ENCODE assay signal across 8 mouse cellular contexts in the genomic region with DNA sequence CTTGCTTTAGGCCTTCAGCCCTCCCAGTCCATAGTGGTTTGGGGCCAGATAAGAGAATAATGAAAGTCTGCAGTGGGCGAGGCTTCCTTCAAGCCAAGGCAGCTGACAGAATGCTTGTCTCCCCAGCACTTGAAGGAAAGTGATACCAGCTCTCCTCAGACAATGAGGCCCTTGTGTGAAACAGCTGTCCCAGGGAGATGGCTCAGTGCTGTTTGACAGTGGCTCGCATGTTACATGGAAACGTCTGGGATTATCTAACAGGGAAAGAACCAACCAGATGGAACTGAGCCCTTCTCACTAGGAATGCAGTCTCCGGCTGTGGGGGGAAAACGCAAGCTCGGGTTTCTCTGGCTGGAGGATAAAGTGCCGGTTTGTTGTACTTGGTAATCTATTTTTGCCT. TPM values are rescaled to one million over a fixed set of nuclear protein-coding genes. Genes with fewer than 3 reads are reported as not detected.
A peak's percentile ranks its signal among the peaks of the same experiment; 100 is the strongest.
DNase-seq lines count a peak whose midpoint lies in the region; ATAC-seq and TF ChIP-seq lines count a peak whose summit lies in the region.

No protein-coding gene starts in this region.

- peak overlapping the region; percentile 59 for H3K27ac ChIP-seq in lung, embryonic 16.5 days (ENCODE audit: low read length)
- H3K27ac ChIP-seq in forebrain, postnatal 0 days (ENCODE audit: low read depth, low read length) = 0 out of 2 replicates have a peak overlapping the region, but pooled peaks have one; percentile 10
- peak overlapping the region; percentile 84 for H3K27ac ChIP-seq in hindbrain, embryonic 12.5 days
- H3K27ac ChIP-seq in stomach, embryonic 15.5 days = peak overlapping the region; percentile 23
- H3K27ac ChIP-seq in liver, postnatal 0 days (ENCODE audit: low read depth) = no peak overlapping the region

- H3K9ac ChIP-seq in lung, embryonic 16.5 days (ENCODE audit: low read length) = no peak overlapping the region
- no peak overlapping the region for H3K9ac ChIP-seq in forebrain, postnatal 0 days
- H3K9ac ChIP-seq in hindbrain, embryonic 12.5 days = no peak overlapping the region
- no peak overlapping the region for H3K9ac ChIP-seq in stomach, embryonic 15.5 days
- no peak overlapping the region for H3K9ac ChIP-seq in liver, postnatal 0 days (replicated peaks)

- no peaks in the 10 kb centered on the region for H3K36me3 ChIP-seq in lung, embryonic 16.5 days (ENCODE audit: control insufficient read depth, insufficient read depth, low read length)
- no peaks in the 10 kb centered on the region; the same call in 1 of the 2 replicates for H3K36me3 ChIP-seq in forebrain, postnatal 0 days (ENCODE audit: insufficient read depth)
- H3K36me3 ChIP-seq in hindbrain, embryonic 12.5 days = no peaks in the 10 kb centered on the region
- H3K36me3 ChIP-seq in stomach, embryonic 15.5 days = no peaks in the 10 kb centered on the region
- H3K36me3 ChIP-seq in liver, postnatal 0 days (replicated peaks; ENCODE audit: insufficient read depth, low read length) = no peaks in the 10 kb centered on the region

- H3K27me3 ChIP-seq in lung, embryonic 16.5 days (ENCODE audit: control insufficient read depth, insufficient read depth, low read depth, low read length) = no peaks in the 10 kb centered on the region
- H3K27me3 ChIP-seq in forebrain, postnatal 0 days (ENCODE audit: insufficient read depth, low read length) = no peaks in the 10 kb centered on the region
- H3K27me3 ChIP-seq in hindbrain, embryonic 12.5 days = no peaks in the 10 kb centered on the region
- H3K27me3 ChIP-seq in stomach, embryonic 15.5 days (replicated peaks) = no peaks in the 10 kb centered on the region
- no peaks in the 10 kb centered on the region for H3K27me3 ChIP-seq in liver, postnatal 0 days (ENCODE audit: insufficient read depth, low read length)

- DNase-seq in lung, adult 2 months = no peak
- peak; percentile 43 for DNase-seq in forebrain, postnatal 0 days
- peak; percentile 15 for DNase-seq in lung, postnatal 25 days (ENCODE audit: low spot score)
- no peak for DNase-seq in thymus, postnatal 4 days
- DNase-seq in liver, postnatal 0 days = no peak

- TF ChIP-seq EP300 in liver, postnatal 0 days (IDR thresholded peaks at IDR 0.05; ENCODE audit: low read depth) = no peak

- 6% methylated on average over 7 of the region's 7 CpGs for WGBS in lung, embryonic 16.5 days
- 44% methylated on average over 7 of the region's 7 CpGs for WGBS in lung, adult 2 months
- 6% methylated on average over 7 of the region's 7 CpGs for WGBS in forebrain, postnatal 0 days
- 9% methylated on average over 7 of the region's 7 CpGs for WGBS in hindbrain, embryonic 12.5 days
- WGBS in stomach, embryonic 15.5 days = 12% methylated on average over 7 of the region's 7 CpGs
- WGBS in liver, postnatal 0 days (ENCODE audit: insufficient replicate concordance) = 45% methylated on average over 7 of the region's 7 CpGs

- no peak for TF ChIP-seq POLR2A in lung, adult 2 months (IDR thresholded peaks at IDR 0.05; ENCODE audit: borderline replicate concordance, extremely low read depth, low read depth, low read length)

- peak overlapping the region; percentile 11; the same call in 1 of the 2 replicates for H3K4me2 ChIP-seq in lung, embryonic 16.5 days (ENCODE audit: low read depth, low read length)
- no peak overlapping the region for H3K4me2 ChIP-seq in forebrain, postnatal 0 days (ENCODE audit: low read depth)
- peak overlapping the region; percentile 26 for H3K4me2 ChIP-seq in hindbrain, embryonic 12.5 days (replicated peaks)
- H3K4me2 ChIP-seq in stomach, embryonic 15.5 days = peak overlapping the region; percentile 24; the same call in 1 of the 2 replicates
- H3K4me2 ChIP-seq in liver, postnatal 0 days (ENCODE audit: low read depth, low read length) = no peak overlapping the region

- H3K4me3 ChIP-seq in lung, embryonic 16.5 days (ENCODE audit: low read length) = no peak overlapping the region
- no peak overlapping the region for H3K4me3 ChIP-seq in lung, adult 2 months (replicated peaks; ENCODE audit: extremely low read depth, low read depth, low read length)
- H3K4me3 ChIP-seq in forebrain, postnatal 0 days (ENCODE audit: low read depth, low read length) = no peak overlapping the region
- no peak overlapping the region for H3K4me3 ChIP-seq in hindbrain, embryonic 12.5 days
- H3K4me3 ChIP-seq in stomach, embryonic 15.5 days (replicated peaks) = no peak overlapping the region
- no peak overlapping the region for H3K4me3 ChIP-seq in liver, postnatal 0 days (ENCODE audit: low read depth, low read length)

- H3K9me3 ChIP-seq in lung, embryonic 16.5 days (ENCODE audit: control insufficient read depth, low read length) = no peaks in the 10 kb centered on the region
- no peaks in the 10 kb centered on the region for H3K9me3 ChIP-seq in forebrain, postnatal 0 days (ENCODE audit: low read length)
- no peaks in the 10 kb centered on the region for H3K9me3 ChIP-seq in hindbrain, embryonic 12.5 days (replicated peaks)
- H3K9me3 ChIP-seq in stomach, embryonic 15.5 days = no peaks in the 10 kb centered on the region
- H3K9me3 ChIP-seq in liver, postnatal 0 days (ENCODE audit: low read length) = no peaks in the 10 kb centered on the region

- no peak for TF ChIP-seq CTCF in lung, adult 2 months (IDR thresholded peaks at IDR 0.05; ENCODE audit: insufficient read depth, low read length)
- no peak for TF ChIP-seq CTCF in forebrain, postnatal 0 days (IDR thresholded peaks at IDR 0.05; ENCODE audit: low read depth)
- TF ChIP-seq CTCF in liver, postnatal 0 days (IDR thresholded peaks at IDR 0.05; ENCODE audit: low read depth) = no peak

- H3K4me1 ChIP-seq in lung, embryonic 16.5 days (replicated peaks; ENCODE audit: control insufficient read depth, insufficient read depth, low read length) = peaks cover 8% of the 10 kb centered on the region
- no peaks in the 10 kb centered on the region for H3K4me1 ChIP-seq in lung, adult 2 months (ENCODE audit: control insufficient read depth, insufficient read depth, low read length)
- H3K4me1 ChIP-seq in forebrain, postnatal 0 days (ENCODE audit: insufficient read depth) = 0 out of 2 replicates have a peak, but pooled peaks cover 5% of the 10 kb centered on the region
- H3K4me1 ChIP-seq in hindbrain, embryonic 12.5 days = peaks cover 15% of the 10 kb centered on the region
- H3K4me1 ChIP-seq in stomach, embryonic 15.5 days = no peaks in the 10 kb centered on the region; the same call in 1 of the 2 replicates
- no peaks in the 10 kb centered on the region for H3K4me1 ChIP-seq in liver, postnatal 0 days (ENCODE audit: insufficient read depth)

- ATAC-seq in lung, embryonic 16.5 days (ENCODE audit: low read depth) = peak; percentile 81
- ATAC-seq in forebrain, postnatal 0 days = peak; percentile 86
- ATAC-seq in hindbrain, embryonic 12.5 days (ENCODE audit: low FRiP score) = peak; percentile 87
- ATAC-seq in stomach, embryonic 15.5 days (ENCODE audit: insufficient read depth, low FRiP score, low read depth) = peak; percentile 50; the same call in 1 of the 2 replicates
- ATAC-seq in liver, postnatal 0 days = no peak

RNA-seq across cellular contexts. Expression of gene Tgif1, which starts 59.1 kb away (rescaled TPM):
- 63.1 and 69.4 TPM in 2 replicates for polyA plus RNA-seq in lung, embryonic 16.5 days (2015; fragmentation: Nextera tagmentation; extraction: Ambion mirVana)
- 14.1 and 25.2 TPM in 2 replicates for polyA plus RNA-seq in lung, adult 2 months (2012; rRNA removed)
- 3.0 and 3.5 TPM in 2 replicates for total RNA-seq in forebrain, postnatal 0 days (2014; rRNA removed)
- polyA plus RNA-seq in forebrain, postnatal 0 days (2015; fragmentation: Nextera tagmentation; extraction: Ambion mirVana) = 4.4 and 5.2 TPM in 2 replicates
- polyA plus RNA-seq in hindbrain, embryonic 12.5 days (2016; fragmentation: Nextera tagmentation; extraction: Ambion mirVana) = 66.8 and 68.7 TPM in 2 replicates
- 60.7 and 66.8 TPM in 2 replicates for polyA plus RNA-seq in stomach, embryonic 15.5 days (2015; fragmentation: Nextera tagmentation; extraction: Ambion mirVana)
- 12.6 and 16.4 TPM in 2 replicates for polyA plus RNA-seq in liver, postnatal 0 days (2015; fragmentation: Nextera tagmentation; extraction: Ambion mirVana)

Comparison
In these comparisons a context has a peak if more than half of its experiments do, and no peak if none do; other contexts are left out.
1. DNase-seq: peak in forebrain, postnatal 0 days (single experiment) and lung, postnatal 25 days (single experiment); none in lung, adult 2 months (single experiment), thymus, postnatal 4 days (single experiment) and liver, postnatal 0 days (single experiment).
2. H3K4me2 ChIP-seq: peak in lung, embryonic 16.5 days (single experiment), hindbrain, embryonic 12.5 days (single experiment) and stomach, embryonic 15.5 days (single experiment); none in forebrain, postnatal 0 days (single experiment) and liver, postnatal 0 days (single experiment).